Mouse (Mus musculus): ENCODE measurements around the gene Slc33a1.

Slc33a1 gene

GRCm38 (mm10) chr3:63897177-63897576, 67.4 kb downstream of the Slc33a1 start:
- no peak for DNase-seq (ENCODE audit: low spot score)

- DNase-seq (ENCODE audit: low spot score): no peak
Observed at GRCm38 (mm10) chr3:63896303-63896702, 68.3 kb downstream of the Slc33a1 start.

- no peak for DNase-seq (ENCODE audit: low spot score)
Observed at GRCm38 (mm10) chr3:63895786-63896185, 68.8 kb downstream of the Slc33a1 start.

- DNase-seq (ENCODE audit: low spot score): no peak
Observed at GRCm38 (mm10) chr3:63893677-63894076, 70.9 kb downstream of the Slc33a1 start.

DNA sequence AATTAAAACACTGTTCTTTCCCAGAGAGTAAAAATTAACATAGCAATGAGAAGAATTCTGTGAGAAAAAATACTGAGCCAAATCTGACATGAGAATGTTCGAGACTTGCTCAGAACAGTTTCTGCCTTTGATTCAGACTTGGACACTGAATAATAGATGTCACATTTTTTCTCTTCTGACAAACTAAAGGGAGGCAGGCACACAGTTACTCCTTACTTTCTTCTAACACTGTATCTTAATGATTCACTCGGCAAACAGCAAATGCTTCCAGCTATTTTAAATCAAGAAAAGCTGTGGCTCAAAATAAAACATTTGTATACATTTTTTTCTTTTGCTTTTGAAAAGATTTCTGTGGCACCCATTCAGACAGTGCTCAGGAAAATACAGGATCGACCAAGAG, 72.4 kb downstream of the Slc33a1 start:
- DNase-seq (ENCODE audit: low spot score): no peak
